Mouse (Mus musculus) heart, adult 10 weeks (tissue): ENCODE data around the gene Cox7c. TPM values are rescaled to one million over a fixed set of nuclear protein-coding genes. Genes with fewer than 3 reads are reported as not detected.

Experiments
- polyA plus RNA-seq: library from polyadenylated mRNA; stranded (reverse); fragments of 350-450 nt; fragmentation: Illumina TruSeq; extraction: RNeasy Lipid Tissue Mini Kit (QIAGEN cat#74804); gene quantifications from one replicate; pipeline ENCODE4 v1.2.3, GENCODE M21; 2014; ENCODE audit warnings: low read depth, low replicate concordance

Cox7c gene
- polyA plus RNA-seq = 2,502 TPM

GRCm38 (mm10) chr13:86046254-86046951, at the start of gene Cox7c:
TSS of gene Cox7c (minus strand) at chr13:86046904.

